Mouse (Mus musculus): ENCODE data around the gene Ythdf1. TPM values are rescaled to one million over a fixed set of nuclear protein-coding genes. Genes with fewer than 3 reads are reported as not detected.

The Ythdf1 gene
- total RNA-seq, 1 experiment from 2014 or later, result 32.9 TPM

- no peak for ATAC-seq (ENCODE audit: extremely low read depth, insufficient number of reproducible peaks, low FRiP score, poor library complexity, severe bottlenecking)
These were observed 30.2 kb downstream of the Ythdf1 start for GRCm38 (mm10) chr2:180890422-180891074.

GRCm38 (mm10) chr2:180889921-180890280, 30.8 kb downstream of the Ythdf1 start:
- ATAC-seq (ENCODE audit: extremely low read depth, insufficient number of reproducible peaks, low FRiP score, poor library complexity, severe bottlenecking), result no peak

GRCm38 (mm10) chr2:180889271-180889920, 31.4 kb downstream of the Ythdf1 start:
- ATAC-seq (ENCODE audit: extremely low read depth, insufficient number of reproducible peaks, low FRiP score, poor library complexity, severe bottlenecking), result no peak

DNA sequence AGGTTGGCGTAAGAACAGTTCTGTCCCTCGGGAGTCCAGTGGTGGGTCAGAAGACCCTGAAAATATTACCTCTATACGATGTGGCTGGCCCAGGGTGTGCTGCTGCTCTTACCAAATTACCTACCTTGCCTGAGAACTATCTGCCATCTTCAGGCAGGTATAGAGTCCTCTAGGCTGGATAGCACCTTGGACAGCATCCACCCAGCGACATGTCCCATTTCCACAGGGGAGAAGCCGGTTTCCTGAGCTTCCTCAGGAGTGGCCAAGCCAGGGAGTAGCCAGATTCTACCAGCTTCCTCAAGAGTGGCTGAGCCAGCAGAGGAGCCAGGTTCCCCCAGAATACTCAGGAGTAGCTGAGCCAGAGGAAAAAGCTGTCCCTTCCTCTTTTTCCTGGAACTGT, 35.5 kb downstream of the Ythdf1 start:
- no peak for ATAC-seq (ENCODE audit: extremely low read depth, insufficient number of reproducible peaks, low FRiP score, poor library complexity, severe bottlenecking)

GRCm38 (mm10) chr2:180881281-180881680, 39.5 kb downstream of the Ythdf1 start:
- no peak for ATAC-seq (ENCODE audit: extremely low read depth, insufficient number of reproducible peaks, low FRiP score, poor library complexity, severe bottlenecking)

DNA sequence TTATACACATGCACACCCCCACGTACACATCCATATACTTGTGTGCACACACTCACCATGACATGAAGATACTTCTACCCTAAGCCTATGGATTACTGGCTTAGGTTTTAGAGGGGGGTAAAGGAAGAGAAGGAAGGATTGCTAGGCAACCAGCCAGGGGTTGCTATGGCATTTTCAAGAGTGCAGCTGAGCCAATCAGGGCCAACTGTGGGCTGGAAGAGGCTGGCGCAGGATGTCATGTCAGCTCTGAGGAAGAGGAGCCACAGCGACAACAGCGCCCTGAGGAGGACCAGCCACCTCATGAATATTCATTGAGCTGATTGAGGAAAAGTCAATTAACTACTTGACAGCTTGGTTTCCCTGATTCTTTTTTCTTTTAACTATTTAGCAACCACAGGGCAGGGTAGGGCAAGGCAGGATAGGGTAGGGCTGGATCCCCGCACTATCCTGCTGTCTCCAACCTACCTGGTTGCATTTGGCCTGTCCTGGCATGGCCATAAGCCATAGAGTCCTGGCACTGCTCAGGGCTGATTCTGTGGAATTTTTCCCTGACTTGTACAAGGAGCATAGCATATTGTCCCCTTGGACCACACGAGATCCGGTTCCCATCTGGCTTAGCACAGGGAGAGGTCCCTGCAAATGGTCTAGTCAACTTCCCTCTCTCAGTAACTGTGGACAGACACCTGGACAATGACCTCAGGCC, 41.2 kb downstream of the Ythdf1 start:
- no peak for ATAC-seq (ENCODE audit: extremely low read depth, insufficient number of reproducible peaks, low FRiP score, poor library complexity, severe bottlenecking)

- ATAC-seq (ENCODE audit: extremely low read depth, insufficient number of reproducible peaks, low FRiP score, poor library complexity, severe bottlenecking), result no peak
These were observed 50.7 kb downstream of the Ythdf1 start for GRCm38 (mm10) chr2:180870006-180870405.

- no peak for ATAC-seq (ENCODE audit: extremely low read depth, insufficient number of reproducible peaks, low FRiP score, poor library complexity, severe bottlenecking)
These were observed 59.2 kb downstream of the Ythdf1 start for GRCm38 (mm10) chr2:180861561-180861960.

DNA sequence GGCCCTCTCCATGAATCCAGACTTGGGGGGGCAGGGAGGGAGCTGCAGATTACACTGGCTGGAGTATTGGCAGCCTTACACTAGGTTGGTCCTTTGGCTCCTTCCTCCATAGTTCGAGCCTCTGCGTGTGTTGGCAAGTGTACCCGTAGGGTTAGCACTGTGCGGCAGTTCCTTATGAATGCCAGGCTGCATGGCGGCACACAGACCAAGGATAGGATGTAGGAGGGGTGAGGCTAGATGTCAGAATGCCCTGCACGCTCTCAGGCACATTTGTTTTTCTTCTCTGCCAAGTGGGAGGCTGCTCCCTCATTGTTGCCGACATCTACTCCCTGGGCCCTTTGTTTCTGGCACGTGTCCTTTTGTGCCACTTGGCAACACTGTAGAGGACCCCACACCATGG, 63.6 kb downstream of the Ythdf1 start:
- no peak for ATAC-seq (ENCODE audit: extremely low read depth, insufficient number of reproducible peaks, low FRiP score, poor library complexity, severe bottlenecking)

GRCm38 (mm10) chr2:180855005-180855544, 65.7 kb downstream of the Ythdf1 start:
- ATAC-seq (ENCODE audit: extremely low read depth, insufficient number of reproducible peaks, low FRiP score, poor library complexity, severe bottlenecking), result no peak

Other genes with a start within 250 kb of the Ythdf1 start
- gene Dido1, start 210.9 kb downstream of the Ythdf1 start, total RNA-seq (2017), result 102 and 114 TPM in 2 replicates
- gene Gid8, start 210.8 kb downstream of the Ythdf1 start, total RNA-seq (2017), result 66.9 and 77.9 TPM in 2 replicates
- gene Slc17a9, start 195.7 kb downstream of the Ythdf1 start, total RNA-seq (2017), result 10.2 and 12.1 TPM in 2 replicates
- gene Bhlhe23, start 144.0 kb downstream of the Ythdf1 start, total RNA-seq (2017), result not detected in 2 replicates
- not detected in 2 replicates for gene Birc7, start 8.1 kb upstream of the Ythdf1 start, total RNA-seq (2017)
- gene Nkain4, start 33.8 kb upstream of the Ythdf1 start, total RNA-seq (2017), result not detected in 2 replicates
- 53.9 and 65.8 TPM in 2 replicates for gene Arfgap1, start 46.3 kb upstream of the Ythdf1 start, total RNA-seq (2017)
- gene Col20a1, start 65.6 kb upstream of the Ythdf1 start, total RNA-seq (2017), result 1.6 and 3.6 TPM in 2 replicates
- not detected in 2 replicates for gene Chrna4, start 122.6 kb upstream of the Ythdf1 start, total RNA-seq (2017)
- not detected in 2 replicates for gene Kcnq2, start 214.4 kb upstream of the Ythdf1 start, total RNA-seq (2017)
- not detected in 2 replicates for gene Eef1a2, start 236.1 kb upstream of the Ythdf1 start, total RNA-seq (2017)

Measured in neutrophil, adult 5-6 weeks (primary cell).